Mouse (Mus musculus) neural tube, embryonic 11.5 days (tissue): ENCODE measurements at regions not wholly inside any gene's neighbourhood (a gene's known extent, or its start where the extent isn't known, plus 50 kb on each side); places are given as distances from the start of the nearest gene placed in this dataset.

Experiments used
- ATAC-seq: fragments of 200-750 bp; cut with Nextera tagmentation; 2 replicates; pipeline ENCODE4 v1.8.0; 2017; ENCODE audit warnings: moderate number of reproducible peaks, mild to moderate bottlenecking, moderate TSS enrichment, moderate library complexity; ENCODE audit not compliant: insufficient read depth, low FRiP score, low TSS enrichment
- DNase-seq: peaks from one replicate; pipeline ENCODE4 v3.0.0-alpha.2; 2015; ENCODE audit warnings: low spot score
- H3K27ac ChIP-seq: fragments of 300-500 bp; sonication (generic); 2 replicates; pipeline ENCODE4 v1.5.1; 2014; ENCODE audit warnings: low read depth, mild to moderate bottlenecking, low read length
- H3K27me3 ChIP-seq: fragments of 300-500 bp; sonication (generic); 2 replicates; pipeline ENCODE4 v1.6.1; 2014; ENCODE audit warnings: mild to moderate bottlenecking, low read length, mixed read lengths; ENCODE audit not compliant: control insufficient read depth, insufficient read depth
- H3K36me3 ChIP-seq: fragments of 300-500 bp; sonication (generic); 2 replicates; pipeline ENCODE4 v1.6.1; 2014; ENCODE audit warnings: mild to moderate bottlenecking, low read length, moderate library complexity, mixed read lengths; ENCODE audit not compliant: control insufficient read depth, insufficient read depth
- H3K4me1 ChIP-seq: fragments of 300-500 bp; sonication (generic); 2 replicates; pipeline ENCODE4 v1.6.1; 2014; ENCODE audit warnings: low read length, mixed read lengths; ENCODE audit not compliant: control insufficient read depth, insufficient read depth
- H3K4me2 ChIP-seq: fragments of 300-500 bp; sonication (generic); 2 replicates; pipeline ENCODE4 v1.6.1; 2014; ENCODE audit warnings: low read depth, mild to moderate bottlenecking, moderate library complexity
- H3K4me3 ChIP-seq: fragments of 300-500 bp; sonication (generic); 2 replicates; pipeline ENCODE4 v1.5.1; 2014; ENCODE audit warnings: low read depth, low read length
- H3K9ac ChIP-seq: fragments of 300-500 bp; sonication (generic); 2 replicates; pipeline ENCODE4 v1.6.1; 2014; ENCODE audit warnings: mild to moderate bottlenecking, low read length
- H3K9me3 ChIP-seq: fragments of 300-500 bp; sonication (generic); 2 replicates; pipeline ENCODE4 v1.6.1; 2016; ENCODE audit warnings: low read length; ENCODE audit not compliant: control insufficient read depth
- WGBS: fragments of 180-500 bp; shearing (Covaris S2); extraction: QIAGEN DNeasy Blood & Tissue Kit; methylation state at CpG from one replicate; pipeline ENCODE4 v1.1.7; 2014; 5-methylcytosine and 5-hydroxymethylcytosine counted together

DNA sequence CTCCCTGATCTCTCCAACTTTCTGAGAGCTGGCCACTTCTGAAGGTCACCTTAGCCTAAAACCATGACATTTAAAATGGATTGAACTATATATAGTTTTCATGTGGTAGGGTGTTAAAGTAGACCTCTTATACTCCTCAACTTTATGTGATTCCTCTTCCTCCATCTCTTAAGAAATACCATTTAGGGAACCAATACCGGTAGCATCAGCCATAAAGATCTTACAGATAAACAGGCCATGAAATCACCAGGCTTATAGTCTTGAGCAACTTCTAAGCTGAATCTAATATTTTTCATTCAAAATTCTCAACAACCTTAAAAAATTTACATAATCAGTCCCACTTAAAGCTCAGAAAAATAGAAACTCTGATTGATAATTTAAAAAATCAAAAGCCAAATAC is 56.2 kb downstream of the Rpl36a-ps1 start:
- WGBS, result 92% methylated on average over 1 of the region's 1 CpGs
- Histone ChIP-seq H3K9me3 (no peaks in the 10 kb centered on the region), H3K27ac (no peak overlapping the region), H3K27me3 (no peaks in the 10 kb centered on the region), H3K4me1 (no peaks in the 10 kb centered on the region; the same call in 1 of the 2 replicates), H3K4me2 (no peak overlapping the region), H3K4me3 (no peak overlapping the region), H3K9ac (no peak overlapping the region), H3K36me3 (no peaks in the 10 kb centered on the region)
- ATAC-seq, result no peak
- DNase-seq, result no peak

DNA sequence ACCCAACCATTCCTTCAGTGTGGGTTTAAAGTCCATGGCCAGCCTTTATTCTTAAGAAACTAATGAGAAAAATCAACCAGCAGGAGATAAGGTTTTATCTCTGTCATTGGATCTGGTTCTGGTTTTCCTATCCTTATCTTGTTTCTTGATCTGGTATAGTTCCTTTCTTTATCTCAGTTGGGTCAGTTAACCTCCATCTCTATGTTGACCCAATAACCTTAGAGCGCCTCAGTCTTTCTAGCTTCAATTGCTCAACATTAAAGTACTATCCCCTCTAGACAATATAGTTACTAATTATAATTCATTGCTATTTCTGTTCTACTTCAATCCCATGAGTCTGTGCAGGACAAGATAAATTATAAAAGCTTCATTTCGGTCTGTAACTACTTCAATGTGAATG is 56.7 kb downstream of the Rpl36a-ps1 start:
- Histone ChIP-seq H3K4me2 (no peak overlapping the region), H3K27ac (no peak overlapping the region), H3K4me3 (no peak overlapping the region), H3K9ac (no peak overlapping the region), H3K4me1 (no peaks in the 10 kb centered on the region; the same call in 1 of the 2 replicates), H3K9me3 (no peaks in the 10 kb centered on the region), H3K27me3 (no peaks in the 10 kb centered on the region), H3K36me3 (no peaks in the 10 kb centered on the region)
- DNase-seq (no peak), ATAC-seq (no peak)
- 92% methylated on average over 2 of the region's 2 CpGs for WGBS

GRCm38 (mm10) chr14:98933371-98933916 is 60.7 kb downstream of the Rpl36a-ps1 start:
- Histone ChIP-seq H3K9me3 (no peaks in the 10 kb centered on the region), H3K4me2 (no peak overlapping the region), H3K9ac (no peak overlapping the region), H3K4me1 (no peaks in the 10 kb centered on the region; the same call in 1 of the 2 replicates), H3K36me3 (no peaks in the 10 kb centered on the region), H3K27me3 (no peaks in the 10 kb centered on the region), H3K4me3 (no peak overlapping the region), H3K27ac (no peak overlapping the region)
- WGBS, result 7% methylated on average over 3 of the region's 3 CpGs
- no peak for DNase-seq
- ATAC-seq, result peak; percentile 69

GRCm38 (mm10) chr14:98929276-98929675 is 64.8 kb downstream of the Rpl36a-ps1 start:
- ATAC-seq, result no peak
- H3K27ac ChIP-seq, result no peak overlapping the region
- no peak for DNase-seq

DNA sequence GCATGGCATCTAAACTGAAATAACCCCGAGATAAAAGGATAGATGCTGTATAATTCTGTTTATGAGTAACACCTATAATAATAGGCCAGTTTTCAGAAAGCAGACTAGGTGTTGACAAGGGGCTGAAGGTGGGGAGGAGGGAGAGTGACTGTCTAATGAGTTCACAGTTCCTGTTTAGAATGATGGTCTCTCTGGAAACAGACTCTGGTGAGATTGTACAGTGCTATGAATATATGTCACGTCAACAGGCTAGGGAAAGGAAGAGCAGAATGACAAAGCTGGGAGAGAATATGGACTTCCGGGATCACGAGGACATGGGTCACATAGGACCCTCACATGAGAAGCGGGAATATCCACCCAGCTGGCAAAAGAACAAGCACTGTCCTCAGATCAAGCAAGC is 85.9 kb downstream of the Rpl36a-ps1 start:
- Histone ChIP-seq H3K4me3 (no peak overlapping the region), H3K27me3 (no peaks in the 10 kb centered on the region), H3K4me2 (no peak overlapping the region), H3K4me1 (no peaks in the 10 kb centered on the region), H3K27ac (no peak overlapping the region), H3K36me3 (no peaks in the 10 kb centered on the region), H3K9ac (no peak overlapping the region), H3K9me3 (no peaks in the 10 kb centered on the region)
- DNase-seq (no peak), ATAC-seq (no peak)
- 88% methylated on average over 5 of the region's 5 CpGs for WGBS

More at GRCm38 (mm10) chr14:98929276-98929675, 64.8 kb downstream of the Rpl36a-ps1 start:
- Histone ChIP-seq H3K9me3 (no peaks in the 10 kb centered on the region), H3K4me1 (no peaks in the 10 kb centered on the region; the same call in 1 of the 2 replicates), H3K36me3 (no peaks in the 10 kb centered on the region), H3K27me3 (no peaks in the 10 kb centered on the region), H3K4me3 (no peak overlapping the region), H3K4me2 (no peak overlapping the region), H3K9ac (no peak overlapping the region)
- WGBS, result 87% methylated on average over 2 of the region's 2 CpGs

GRCm38 (mm10) chr14:98898876-98899275 is 95.2 kb downstream of the Rpl36a-ps1 start:
- no peaks in the 10 kb centered on the region for H3K4me1 ChIP-seq
- ATAC-seq, result no peak
- H3K9me3 ChIP-seq, result no peaks in the 10 kb centered on the region
- H3K9ac ChIP-seq, result no peak overlapping the region
- no peak overlapping the region for H3K4me3 ChIP-seq
- 68% methylated on average over 4 of the region's 4 CpGs for WGBS
- DNase-seq, result no peak
- H3K36me3 ChIP-seq, result no peaks in the 10 kb centered on the region
- no peaks in the 10 kb centered on the region for H3K27me3 ChIP-seq
- H3K4me2 ChIP-seq, result no peak overlapping the region
- H3K27ac ChIP-seq, result no peak overlapping the region

DNA sequence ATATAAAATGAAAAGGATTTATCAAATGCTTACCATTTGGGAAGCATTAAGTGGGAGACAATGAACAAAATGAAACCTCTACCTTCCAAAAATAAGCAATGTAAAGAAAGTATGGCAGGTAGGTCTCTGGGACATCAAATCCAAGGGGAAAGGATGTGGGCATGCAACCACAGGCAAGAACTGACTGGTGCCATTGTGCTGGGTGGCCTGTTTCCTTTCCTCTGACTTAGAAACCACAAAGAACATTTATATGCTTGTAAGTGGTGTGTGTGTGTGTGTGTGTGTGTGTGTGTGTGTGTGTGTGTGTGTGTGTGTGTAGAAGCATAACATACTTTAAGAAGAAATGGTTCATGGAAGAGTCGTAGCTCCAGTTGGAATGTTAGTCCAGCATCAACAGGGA is 96.7 kb downstream of the Rpl36a-ps1 start:
- 89% methylated on average over 1 of the region's 1 CpGs for WGBS
- no peaks in the 10 kb centered on the region for H3K36me3 ChIP-seq
- no peaks in the 10 kb centered on the region for H3K9me3 ChIP-seq
- no peak overlapping the region for H3K27ac ChIP-seq
- H3K27me3 ChIP-seq, result no peaks in the 10 kb centered on the region
- H3K4me1 ChIP-seq, result no peaks in the 10 kb centered on the region
- H3K9ac ChIP-seq, result no peak overlapping the region
- ATAC-seq (no peak), DNase-seq (no peak)
- no peak overlapping the region for H3K4me2 ChIP-seq
- H3K4me3 ChIP-seq, result no peak overlapping the region

DNA sequence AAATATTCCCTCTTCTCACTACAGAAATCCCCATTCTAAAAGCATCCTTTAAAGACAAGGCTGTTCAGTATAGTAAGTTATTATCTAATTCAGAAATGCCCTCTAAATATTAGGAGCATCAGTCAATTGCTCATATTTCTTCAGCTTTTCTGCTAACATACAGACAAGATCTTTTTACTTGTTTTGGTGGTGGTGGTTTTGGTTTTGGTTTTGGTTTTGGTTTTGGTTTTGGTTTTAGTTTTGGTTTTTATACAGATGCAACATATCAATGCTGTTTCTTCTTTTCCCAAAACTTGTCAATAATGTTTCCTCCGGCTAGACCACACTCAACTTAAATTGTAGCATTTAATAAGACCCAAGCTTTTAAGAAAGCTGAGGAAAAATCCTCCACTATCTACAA is 98.2 kb downstream of the Rpl36a-ps1 start:
- Histone ChIP-seq H3K27me3 (no peaks in the 10 kb centered on the region), H3K4me2 (no peak overlapping the region), H3K27ac (no peak overlapping the region), H3K9ac (no peak overlapping the region), H3K4me3 (no peak overlapping the region), H3K9me3 (no peaks in the 10 kb centered on the region), H3K36me3 (no peaks in the 10 kb centered on the region), H3K4me1 (no peaks in the 10 kb centered on the region)
- ATAC-seq, result no peak
- WGBS, result 91% methylated on average over 1 of the region's 1 CpGs
- DNase-seq, result no peak

DNA sequence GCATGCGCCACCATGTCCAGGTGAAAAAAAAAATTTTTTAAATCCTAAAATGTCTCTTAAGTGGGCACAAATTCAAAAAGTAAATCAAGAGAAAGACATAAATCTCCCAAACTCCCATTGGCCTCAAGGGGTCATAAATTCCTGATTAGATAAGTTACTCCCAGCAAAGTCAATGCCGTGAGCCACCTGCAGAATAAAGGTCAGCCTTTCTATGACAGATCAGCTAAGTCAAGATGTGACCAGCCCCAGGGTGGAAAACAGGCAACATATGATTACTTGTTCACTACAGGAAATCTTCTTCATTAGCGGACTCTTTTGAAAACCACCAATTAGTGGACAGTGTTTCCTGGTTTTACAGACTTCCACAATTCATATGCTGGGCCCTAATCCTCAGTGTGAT is 101.4 kb downstream of the Rpl36a-ps1 start:
- ATAC-seq (no peak), DNase-seq (no peak)
- no peaks in the 10 kb centered on the region for H3K36me3 ChIP-seq
- H3K9me3 ChIP-seq, result no peaks in the 10 kb centered on the region
- no peak overlapping the region for H3K9ac ChIP-seq
- H3K27ac ChIP-seq, result no peak overlapping the region
- no peak overlapping the region for H3K4me3 ChIP-seq
- 77% methylated on average over 3 of the region's 3 CpGs for WGBS
- no peak overlapping the region for H3K4me2 ChIP-seq
- no peaks in the 10 kb centered on the region for H3K4me1 ChIP-seq
- no peaks in the 10 kb centered on the region for H3K27me3 ChIP-seq
